Mouse (Mus musculus): ENCODE measurements around the gene Ptgs1. TPM values are rescaled to one million over a fixed set of nuclear protein-coding genes. Genes with fewer than 3 reads are reported as not detected.

The Ptgs1 gene
- polyA plus RNA-seq, 1 experiment: 0.09 TPM

- no peaks in the 10 kb centered on the region for H3K36me3 ChIP-seq (ENCODE audit: control insufficient read depth)
- TF ChIP-seq TAL1 (IDR thresholded peaks at IDR 0.05; ENCODE audit: low read length): no peak
- no peak for TF ChIP-seq GATA1 (IDR thresholded peaks at IDR 0.05; ENCODE audit: low read length)
- no peaks in the 10 kb centered on the region for H3K9me3 ChIP-seq (ENCODE audit: control insufficient read depth, low read length)
- no peak overlapping the region for H3K4me3 ChIP-seq (replicated peaks)
- no peaks in the 10 kb centered on the region for H3K4me1 ChIP-seq (ENCODE audit: control insufficient read depth)
- H3K27me3 ChIP-seq (ENCODE audit: control insufficient read depth): no peaks in the 10 kb centered on the region
Measured at GRCm38 (mm10) chr2:36272288-36272950, 42.2 kb downstream of the Ptgs1 start.

DNA sequence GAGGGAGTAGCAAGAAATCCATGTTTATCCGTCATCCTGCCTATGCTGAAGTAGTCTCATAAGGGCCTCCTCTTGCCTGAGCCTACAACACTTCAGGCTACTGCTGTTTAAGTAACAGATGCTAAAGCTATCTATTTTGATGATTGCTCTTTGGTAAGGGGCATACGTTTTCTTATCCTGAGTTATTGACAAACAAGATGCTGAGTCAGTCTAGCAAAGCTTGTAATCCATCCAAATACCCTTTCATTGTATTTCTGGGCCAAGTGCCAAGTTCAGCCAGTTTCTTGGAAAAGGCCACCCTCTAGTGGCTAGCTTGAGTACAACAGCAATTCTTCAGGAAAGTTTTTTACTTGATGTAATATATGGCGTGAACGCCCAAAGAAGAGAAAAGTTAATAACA, 46.2 kb downstream of the Ptgs1 start:
- Histone ChIP-seq H3K4me1 (ENCODE audit: control insufficient read depth) (no peaks in the 10 kb centered on the region), H3K9me3 (ENCODE audit: control insufficient read depth, low read length) (no peaks in the 10 kb centered on the region), H3K36me3 (ENCODE audit: control insufficient read depth) (no peaks in the 10 kb centered on the region), H3K4me3 (replicated peaks) (no peak overlapping the region), H3K27me3 (ENCODE audit: control insufficient read depth) (no peaks in the 10 kb centered on the region)
- TF ChIP-seq GATA1 (IDR thresholded peaks at IDR 0.05; ENCODE audit: low read length) (no peak), TAL1 (IDR thresholded peaks at IDR 0.05; ENCODE audit: low read length) (no peak)

DNA sequence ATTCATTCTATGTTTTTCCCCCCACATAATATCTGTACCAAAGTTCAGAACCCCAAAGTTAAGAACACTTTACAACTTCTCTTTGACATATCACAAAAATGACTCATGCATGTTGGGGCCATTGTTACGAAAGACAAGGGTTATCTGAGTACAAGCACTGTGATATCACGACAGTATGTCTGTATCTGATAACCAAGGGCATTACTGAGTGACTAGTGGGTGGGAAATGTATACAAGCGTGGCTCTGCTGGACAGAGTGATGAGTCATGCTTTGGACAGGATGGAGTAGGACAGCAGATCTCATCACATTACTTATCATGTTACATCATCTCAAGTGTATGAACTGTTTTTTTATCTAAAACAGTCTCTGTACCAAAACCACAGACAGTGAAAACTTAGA, 48.5 kb downstream of the Ptgs1 start:
- Histone ChIP-seq H3K36me3 (ENCODE audit: control insufficient read depth) (no peaks in the 10 kb centered on the region), H3K9me3 (ENCODE audit: control insufficient read depth, low read length) (no peaks in the 10 kb centered on the region)

GRCm38 (mm10) chr2:36281138-36281537, 50.9 kb downstream of the Ptgs1 start:
- Histone ChIP-seq H3K9me3 (ENCODE audit: control insufficient read depth, low read length) (no peaks in the 10 kb centered on the region), H3K27me3 (ENCODE audit: control insufficient read depth) (no peaks in the 10 kb centered on the region), H3K36me3 (ENCODE audit: control insufficient read depth) (no peaks in the 10 kb centered on the region), H3K4me1 (ENCODE audit: control insufficient read depth) (no peaks in the 10 kb centered on the region), H3K4me3 (replicated peaks) (no peak overlapping the region)
- TF ChIP-seq GATA1 (IDR thresholded peaks at IDR 0.05; ENCODE audit: low read length) (no peak), TAL1 (IDR thresholded peaks at IDR 0.05; ENCODE audit: low read length) (no peak)

More for the DNA sequence above, 48.5 kb downstream of the Ptgs1 start:
- no peaks in the 10 kb centered on the region for H3K27me3 ChIP-seq (ENCODE audit: control insufficient read depth)
- H3K4me3 ChIP-seq (replicated peaks): no peak overlapping the region
- no peak for TF ChIP-seq TAL1 (IDR thresholded peaks at IDR 0.05; ENCODE audit: low read length)
- no peak for TF ChIP-seq GATA1 (IDR thresholded peaks at IDR 0.05; ENCODE audit: low read length)
- H3K4me1 ChIP-seq (ENCODE audit: control insufficient read depth): no peaks in the 10 kb centered on the region

DNA sequence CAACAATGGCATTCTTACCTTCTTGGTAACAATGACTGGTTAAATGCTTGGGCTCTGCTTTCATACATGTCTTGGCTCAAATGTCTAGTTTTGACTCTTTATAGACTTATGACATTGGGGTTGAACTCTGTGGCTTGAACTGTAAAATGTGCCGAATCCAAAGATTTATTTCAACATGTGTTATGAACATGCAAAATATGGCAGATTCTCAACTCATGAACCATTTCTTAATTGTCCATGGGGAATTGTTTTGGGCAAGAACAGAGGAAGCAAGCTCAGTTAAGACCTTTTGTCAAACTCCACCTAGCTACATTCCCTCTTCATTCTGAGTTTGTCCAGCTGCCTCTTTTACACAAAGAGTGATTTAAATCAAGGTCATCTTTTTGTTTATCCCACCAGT, 52.1 kb downstream of the Ptgs1 start:
- Histone ChIP-seq H3K4me1 (ENCODE audit: control insufficient read depth) (no peaks in the 10 kb centered on the region), H3K36me3 (ENCODE audit: control insufficient read depth) (no peaks in the 10 kb centered on the region), H3K27me3 (ENCODE audit: control insufficient read depth) (no peaks in the 10 kb centered on the region), H3K9me3 (ENCODE audit: control insufficient read depth, low read length) (no peaks in the 10 kb centered on the region), H3K4me3 (replicated peaks) (no peak overlapping the region)
- TF ChIP-seq TAL1 (IDR thresholded peaks at IDR 0.05; ENCODE audit: low read length): no peak
- no peak for TF ChIP-seq GATA1 (IDR thresholded peaks at IDR 0.05; ENCODE audit: low read length)

Other genes starting within 250 kb of the Ptgs1 start
- gene Ndufa8, start 181.0 kb upstream of the Ptgs1 start, polyA plus RNA-seq (2012): 6.0 and 7.6 TPM in 2 replicates
- gene Morn5, start 181.0 kb upstream of the Ptgs1 start, polyA plus RNA-seq (2012): not detected in 2 replicates
- gene Lhx6, start 125.0 kb upstream of the Ptgs1 start, polyA plus RNA-seq (2012): 0.02 TPM in 1 of 2 replicates, not detected in the other
- gene Mrrf, start 94.0 kb upstream of the Ptgs1 start, polyA plus RNA-seq (2012): 0.26 and 0.36 TPM in 2 replicates
- 1.2 and 1.7 TPM in 2 replicates for gene Rbm18, start 93.7 kb upstream of the Ptgs1 start, polyA plus RNA-seq (2012)
- not detected in 2 replicates for gene Olfr338, start 143.1 kb downstream of the Ptgs1 start, polyA plus RNA-seq (2012)
- not detected in 2 replicates for gene Olfr339, start 188.5 kb downstream of the Ptgs1 start, polyA plus RNA-seq (2012)
- not detected in 2 replicates for gene Olfr340, start 222.2 kb downstream of the Ptgs1 start, polyA plus RNA-seq (2012)